Mouse (Mus musculus) embryonic facial prominence, embryonic 12.5 days (tissue): ENCODE data around the gene Mrgprb5. TPM values are rescaled to one million over a fixed set of nuclear protein-coding genes. Genes with fewer than 3 reads are reported as not detected.
"Not testable (repeated sequence)": the region's sequence is repeated elsewhere in the genome, so short reads cannot be mapped to it uniquely, and the experiment has no call there.

ENCODE experiments used
- ATAC-seq: fragments of 200-750 bp; cut with Nextera tagmentation; 2 replicates; pipeline ENCODE4 v1.8.0; 2017; ENCODE audit not compliant: insufficient number of reproducible peaks, insufficient read depth, low FRiP score, low TSS enrichment
- H3K27ac ChIP-seq: fragments of 300-500 bp; sonication (generic); 2 replicates; pipeline ENCODE4 v1.5.1; 2016; ENCODE audit warnings: mild to moderate bottlenecking
- H3K27me3 ChIP-seq: fragments of 300-500 bp; sonication (generic); 2 replicates; pipeline ENCODE4 v1.6.1; 2016; ENCODE audit warnings: mild to moderate bottlenecking, moderate library complexity
- H3K36me3 ChIP-seq: fragments of 300-500 bp; sonication (generic); 2 replicates; pipeline ENCODE4 v1.6.1; 2016; ENCODE audit warnings: mild to moderate bottlenecking
- H3K4me1 ChIP-seq: fragments of 300-500 bp; sonication (generic); 2 replicates; pipeline ENCODE4 v1.6.1; 2016
- H3K4me2 ChIP-seq: fragments of 300-500 bp; sonication (generic); replicated peaks from 2 replicates; pipeline ENCODE4 v1.6.1; 2016; ENCODE audit warnings: mild to moderate bottlenecking, moderate library complexity
- H3K4me3 ChIP-seq: fragments of 300-500 bp; sonication (generic); 2 replicates; pipeline ENCODE4 v1.5.1; 2016; ENCODE audit warnings: mild to moderate bottlenecking
- H3K9ac ChIP-seq: fragments of 300-500 bp; sonication (generic); 2 replicates; pipeline ENCODE4 v1.6.1; 2016; ENCODE audit warnings: mild to moderate bottlenecking, moderate library complexity
- H3K9me3 ChIP-seq: fragments of 300-500 bp; sonication (generic); 2 replicates; pipeline ENCODE4 v1.6.1; 2016; ENCODE audit warnings: mild to moderate bottlenecking, moderate library complexity
- WGBS: fragments of 180-500 bp; shearing (Covaris S2); methylation state at CpG from one replicate; pipeline ENCODE4 v1.1.7; 2016; 5-methylcytosine and 5-hydroxymethylcytosine counted together
- polyA plus RNA-seq: library from polyadenylated mRNA; unstranded; fragments of >200 nt; fragmentation: Nextera tagmentation; extraction: Ambion mirVana; gene quantifications from 2 replicates; pipeline ENCODE4 v1.2.1, GENCODE M21; 2016

Gene Mrgprb5
- polyA plus RNA-seq = not detected in 2 replicates

- Histone ChIP-seq H3K4me2 (no peak within 1 kb of the TSS), H3K36me3 (no peaks in the 10 kb centered on the region), H3K9ac (no peak within 1 kb of the TSS), H3K4me1 (no peaks in the 10 kb centered on the region), H3K27ac (no peak within 1 kb of the TSS), H3K9me3 (no peaks in the 10 kb centered on the region), H3K4me3 (no peak within 1 kb of the TSS), H3K27me3 (no peaks in the 10 kb centered on the region)
- no peak for ATAC-seq
- 81% methylated on average over 2 of the region's 2 CpGs for WGBS
Observed at GRCm38 (mm10) chr7:48168919-48169318, at the start of gene Mrgprb5. Gene Mrgprb5 (minus strand): TSS chr7:48169019.

DNA sequence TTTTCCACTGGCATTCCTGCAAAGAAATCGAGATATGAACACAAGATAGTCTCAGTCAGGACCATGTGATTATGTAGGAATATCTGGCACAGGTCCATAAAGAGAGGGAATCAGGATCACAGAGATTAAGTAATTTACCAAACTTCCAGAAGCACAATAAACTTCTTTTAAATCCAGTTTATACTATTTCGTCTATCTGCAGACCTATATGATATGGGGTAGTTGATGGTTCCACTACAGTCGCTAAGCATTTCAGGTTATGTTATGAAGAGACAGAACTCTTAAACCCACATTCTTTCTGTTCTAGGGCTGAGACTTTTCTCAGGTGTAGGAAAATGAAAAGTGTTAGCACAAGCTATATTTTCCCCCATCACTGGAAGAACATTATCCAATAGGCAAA is 30.4 kb upstream of the Mrgprb5 start, which contains the start of gene Mrgprb4:
Gene Mrgprb4 (minus strand): TSS at position 101 of the 400 bp plus-strand sequence.
- 87% methylated on average over 3 of the region's 3 CpGs for WGBS
- Histone ChIP-seq H3K4me3 (no peak within 1 kb of the TSS), H3K4me1 (no peaks in the 10 kb centered on the region), H3K27ac (no peak within 1 kb of the TSS), H3K36me3 (no peaks in the 10 kb centered on the region), H3K27me3 (no peaks in the 10 kb centered on the region), H3K9me3 (no peaks in the 10 kb centered on the region), H3K9ac (no peak within 1 kb of the TSS), H3K4me2 (no peak within 1 kb of the TSS)
- no peak for ATAC-seq

GRCm38 (mm10) chr7:48167471-48167870 is 1.3 kb downstream of the Mrgprb5 start:
- Histone ChIP-seq H3K9ac (no peak overlapping the region), H3K9me3 (no peaks in the 10 kb centered on the region), H3K27me3 (no peaks in the 10 kb centered on the region), H3K4me3 (no peak overlapping the region), H3K36me3 (no peaks in the 10 kb centered on the region), H3K4me1 (no peaks in the 10 kb centered on the region), H3K4me2 (no peak overlapping the region), H3K27ac (no peak overlapping the region)
- 85% methylated on average over 2 of the region's 2 CpGs for WGBS
- ATAC-seq = no peak

DNA sequence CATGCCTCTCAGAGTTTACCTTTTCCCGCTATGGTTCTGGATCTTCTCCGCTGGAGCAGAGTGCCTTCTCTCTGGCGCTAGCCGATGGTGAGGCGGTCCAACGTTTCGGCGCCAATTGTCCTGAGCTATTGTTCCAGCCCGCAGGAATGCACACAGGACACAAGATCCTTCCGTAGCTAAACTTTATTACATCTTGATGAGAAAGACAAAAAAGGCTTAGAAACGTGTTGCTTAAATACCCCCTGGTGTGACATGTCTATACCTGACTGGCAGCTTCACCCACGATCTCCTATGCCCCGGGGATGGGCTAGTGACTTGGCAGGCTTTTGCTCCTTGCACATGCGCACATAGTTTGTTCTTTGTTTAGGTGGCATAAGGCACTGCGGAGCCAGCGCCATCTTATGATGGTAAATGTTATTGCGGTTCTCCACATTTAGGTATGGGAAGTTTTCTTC is 30.5 kb downstream of the Mrgprb5 start:
- Histone ChIP-seq H3K4me1 (0 out of 2 replicates have a peak, but pooled peaks cover 3% of the 10 kb centered on the region), H3K27ac (peak overlapping the region; percentile 82), H3K36me3 (no peaks in the 10 kb centered on the region), H3K9ac (peak overlapping the region; percentile 69), H3K4me3 (peak overlapping the region; percentile 62), H3K27me3 (no peaks in the 10 kb centered on the region), H3K9me3 (peaks cover 11% of the 10 kb centered on the region; the same call in 1 of the 2 replicates), H3K4me2 (peak overlapping the region; percentile 78)
- WGBS = 2% methylated on average over 17 of the region's 17 CpGs
- no peak for ATAC-seq

- peaks cover 11% of the 10 kb centered on the region; the same call in 1 of the 2 replicates for H3K9me3 ChIP-seq
- H3K27me3 ChIP-seq = no peaks in the 10 kb centered on the region
- under 1% methylated on average over 46 of the region's 52 CpGs for WGBS
- peak overlapping the region; percentile 62 for H3K4me3 ChIP-seq
- ATAC-seq = peak; percentile 94
- H3K36me3 ChIP-seq = no peaks in the 10 kb centered on the region
- peak overlapping the region; percentile 69 for H3K9ac ChIP-seq
- peak overlapping the region; percentile 78 for H3K4me2 ChIP-seq
- H3K4me1 ChIP-seq = 0 out of 2 replicates have a peak, but pooled peaks cover 3% of the 10 kb centered on the region
- H3K27ac ChIP-seq = peak overlapping the region; percentile 82
Observed at GRCm38 (mm10) chr7:48137216-48138077, 31.4 kb downstream of the Mrgprb5 start.

DNA sequence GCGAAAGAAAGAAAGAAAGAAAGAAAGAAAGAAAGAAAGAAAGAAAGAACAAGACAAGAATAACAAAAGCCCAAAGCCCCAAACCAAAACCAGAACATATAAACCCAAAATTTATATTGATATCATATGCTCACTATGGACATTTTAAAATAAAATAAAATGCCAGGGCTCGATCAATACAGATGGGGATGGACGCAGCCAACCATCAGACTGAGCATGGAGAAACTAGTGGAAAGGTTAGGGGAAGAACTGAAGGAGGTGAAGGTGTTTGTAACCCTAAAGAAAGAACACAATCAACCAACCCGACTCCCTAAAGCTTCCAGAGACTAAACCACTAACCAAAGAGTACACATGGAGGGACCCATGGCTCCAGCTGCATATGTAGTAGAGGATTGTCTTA is 36.1 kb downstream of the Mrgprb5 start:
- ATAC-seq = no peak
- Histone ChIP-seq H3K9ac (no peak overlapping the region), H3K36me3 (no peaks in the 10 kb centered on the region), H3K4me2 (no peak overlapping the region), H3K27ac (no peak overlapping the region), H3K9me3 (no peaks in the 10 kb centered on the region), H3K27me3 (no peaks in the 10 kb centered on the region), H3K4me3 (no peak overlapping the region), H3K4me1 (0 out of 2 replicates have a peak, but pooled peaks cover 3% of the 10 kb centered on the region)
- WGBS = 66% methylated on average over 4 of the region's 4 CpGs

DNA sequence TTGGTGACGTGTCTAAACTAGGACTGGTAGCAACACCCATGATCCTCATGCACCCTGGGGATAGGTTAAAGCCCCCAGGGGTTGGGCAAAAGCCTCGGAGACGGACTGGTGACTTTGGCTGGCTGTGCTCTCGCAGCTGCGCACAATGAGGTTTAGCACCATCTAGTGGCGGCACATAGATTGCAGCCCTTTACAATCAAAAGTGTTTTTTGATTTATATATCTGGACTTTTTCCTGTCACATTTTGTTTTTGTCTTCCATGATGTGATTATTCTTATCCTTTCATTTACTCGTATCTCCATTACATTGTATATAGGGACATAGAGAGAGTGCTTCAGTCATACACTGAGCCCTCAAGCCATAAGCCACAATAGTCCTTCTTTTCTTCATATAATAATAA is 36.6 kb downstream of the Mrgprb5 start:
- ATAC-seq, H3K9me3 ChIP-seq, H3K27me3 ChIP-seq, H3K4me1 ChIP-seq, H3K36me3 ChIP-seq, H3K27ac ChIP-seq, H3K9ac ChIP-seq: not testable (repeated sequence)
- WGBS = under 1% methylated on average over 6 of the region's 7 CpGs
- peak overlapping the region; percentile 39 for H3K4me2 ChIP-seq
- peak overlapping the region; percentile 32 for H3K4me3 ChIP-seq

- not testable (repeated sequence) for H3K27me3 ChIP-seq, H3K36me3 ChIP-seq, H3K9me3 ChIP-seq, H3K4me1 ChIP-seq, ATAC-seq
- H3K4me2 ChIP-seq = peak overlapping the region; percentile 39
- WGBS = 6% methylated on average over 11 of the region's 14 CpGs
- H3K4me3 ChIP-seq = peak overlapping the region; percentile 32
- H3K9ac ChIP-seq = 0 out of 2 replicates have a peak overlapping the region, but pooled peaks have one; percentile 34
- H3K27ac ChIP-seq = peak overlapping the region; percentile 85
Observed at GRCm38 (mm10) chr7:48131820-48132219, 37.0 kb downstream of the Mrgprb5 start.

DNA sequence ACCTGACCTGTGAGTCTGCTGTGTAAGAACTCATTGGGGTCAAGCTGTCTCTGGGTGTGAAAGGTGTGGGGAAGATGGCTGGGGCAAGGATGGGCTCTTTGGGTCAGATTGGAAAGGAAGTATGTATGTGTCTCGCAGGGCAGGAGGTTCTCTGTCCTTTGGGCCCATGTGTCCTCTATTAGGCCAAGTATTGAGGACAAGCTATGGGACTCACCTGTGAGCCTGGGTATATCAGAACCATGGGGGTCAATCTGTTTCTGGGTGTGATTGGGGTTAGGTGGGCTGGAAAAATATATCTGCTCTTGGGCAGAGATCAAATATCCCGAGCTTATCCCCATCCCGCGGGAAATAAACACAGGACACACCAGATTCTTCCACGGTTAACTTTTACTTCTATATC is 45.0 kb downstream of the Mrgprb5 start:
- WGBS = 81% methylated on average over 5 of the region's 5 CpGs
- Histone ChIP-seq H3K4me2 (no peak overlapping the region), H3K36me3 (no peaks in the 10 kb centered on the region), H3K4me1 (no peaks in the 10 kb centered on the region), H3K9me3 (no peaks in the 10 kb centered on the region), H3K27ac (no peak overlapping the region), H3K9ac (no peak overlapping the region), H3K4me3 (no peak overlapping the region), H3K27me3 (no peaks in the 10 kb centered on the region)
- ATAC-seq = no peak

Other genes with a start within 250 kb of the Mrgprb5 start
- not detected in 2 replicates for gene Mrgpra4, start 186.9 kb downstream of the Mrgprb5 start, polyA plus RNA-seq
- gene Mrgprx1, start 141.4 kb downstream of the Mrgprb5 start, polyA plus RNA-seq = not detected in 2 replicates
- gene Mrgprb4, start 30.3 kb upstream of the Mrgprb5 start, polyA plus RNA-seq = not detected in 2 replicates
- gene Mrgprb8, start 219.5 kb upstream of the Mrgprb5 start, polyA plus RNA-seq = not detected in 2 replicates